8 mouse cellular contexts compared by ENCODE assay signal in the genomic region with DNA sequence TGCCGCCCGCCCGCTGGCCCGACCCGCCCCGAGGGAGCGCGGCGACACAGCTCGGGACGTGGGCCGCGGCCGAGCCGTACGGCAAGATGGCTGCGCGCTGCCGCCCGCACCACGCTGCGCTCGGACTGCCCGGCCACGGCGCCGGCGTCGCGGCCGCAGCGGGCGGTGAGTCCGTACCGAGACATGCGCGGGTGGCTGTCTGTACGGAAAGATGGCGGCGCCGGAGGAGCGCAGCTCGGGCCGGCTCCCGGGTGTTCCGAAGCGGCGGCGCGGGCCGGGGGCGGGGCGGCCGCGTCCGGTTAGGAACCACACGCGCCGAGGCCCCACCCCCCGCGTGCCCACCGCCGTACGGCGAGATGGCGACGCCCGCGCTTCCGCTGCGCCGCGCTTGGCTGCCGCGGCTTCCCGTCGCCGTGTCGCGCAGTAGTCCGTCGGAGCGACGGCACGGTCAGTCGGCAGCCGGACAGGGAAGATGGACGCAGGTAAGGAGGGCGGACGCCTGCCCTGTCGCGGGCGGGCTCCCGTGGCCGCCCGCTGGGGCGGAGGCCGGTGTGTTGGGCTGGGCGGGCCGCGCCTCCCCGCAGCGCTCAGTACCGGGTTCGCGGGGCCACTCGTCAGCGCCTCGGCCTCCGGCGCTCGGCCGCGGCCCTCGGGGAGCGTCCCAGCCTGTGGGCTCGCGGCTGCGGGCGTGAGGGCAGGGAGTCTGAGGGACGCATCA. TPM values are rescaled to one million over a fixed set of nuclear protein-coding genes. Genes with fewer than 3 reads are reported as not detected.
DNase-seq lines count a peak whose midpoint lies in the region; ATAC-seq and TF ChIP-seq lines count a peak whose summit lies in the region.

A gene (minus strand): TSS at position 292 of the 718 bp plus-strand sequence.

- peak within 1 kb of the TSS; percentile 97 for H3K4me2 ChIP-seq in CH12.LX (ENCODE audit: insufficient read depth, low read depth, poor library complexity, severe bottlenecking)
- peak within 1 kb of the TSS; percentile 86 for H3K4me2 ChIP-seq in forebrain, embryonic 12.5 days
- H3K4me2 ChIP-seq in heart, embryonic 16.5 days (ENCODE audit: low read depth, low read length) = peak within 1 kb of the TSS; percentile 90
- peak within 1 kb of the TSS; percentile 99 for H3K4me2 ChIP-seq in liver, embryonic 14.5 days (ENCODE audit: low read depth)
- peak within 1 kb of the TSS; percentile 88 for H3K4me2 ChIP-seq in stomach, embryonic 15.5 days

- no peaks in the 10 kb centered on the region for H3K27me3 ChIP-seq in CH12.LX (replicated peaks)
- no peaks in the 10 kb centered on the region for H3K27me3 ChIP-seq in forebrain, embryonic 12.5 days
- no peaks in the 10 kb centered on the region for H3K27me3 ChIP-seq in heart, embryonic 16.5 days (ENCODE audit: control insufficient read depth, insufficient read depth, low read length)
- H3K27me3 ChIP-seq in liver, embryonic 14.5 days (ENCODE audit: control insufficient read depth, insufficient read depth, low read length) = no peaks in the 10 kb centered on the region
- no peaks in the 10 kb centered on the region for H3K27me3 ChIP-seq in stomach, embryonic 15.5 days (replicated peaks)

- peaks cover 9 to 21% of the 10 kb centered on the region in 2 experiments for H3K36me3 ChIP-seq in CH12.LX (replicated peaks in 1 of 2; ENCODE audit: control insufficient read depth in 1 of 2, insufficient read depth in 1 of 2, low read length in 1 of 2)
- H3K36me3 ChIP-seq in forebrain, embryonic 12.5 days (replicated peaks) = peaks cover 7% of the 10 kb centered on the region
- H3K36me3 ChIP-seq in heart, embryonic 16.5 days (ENCODE audit: control insufficient read depth, insufficient read depth) = peaks cover 9% of the 10 kb centered on the region
- peaks cover 6% of the 10 kb centered on the region; the same call in 1 of the 2 replicates for H3K36me3 ChIP-seq in liver, embryonic 14.5 days (replicated peaks; ENCODE audit: control insufficient read depth, insufficient read depth, low read depth)
- peaks cover 8% of the 10 kb centered on the region for H3K36me3 ChIP-seq in stomach, embryonic 15.5 days

- peak within 1 kb of the TSS; percentile 85 to 95 (median 88) for H3K4me3 ChIP-seq in CH12.LX (replicated peaks in 1 of 3; ENCODE audit: low read depth in 2 of 3, low read length in 2 of 3, poor library complexity in 1 of 3)
- peak within 1 kb of the TSS; percentile 85 for H3K4me3 ChIP-seq in forebrain, embryonic 12.5 days (replicated peaks)
- peak within 1 kb of the TSS; percentile 93 for H3K4me3 ChIP-seq in heart, embryonic 16.5 days (ENCODE audit: low read length)
- peak within 1 kb of the TSS; percentile 71 to 90 for H3K4me3 ChIP-seq in liver, embryonic 14.5 days (ENCODE audit: insufficient read depth in 1 of 2, low read depth in 2 of 2, low read length in 2 of 2)
- peak within 1 kb of the TSS; percentile 99 for H3K4me3 ChIP-seq in stomach, embryonic 15.5 days (replicated peaks)

- WGBS in forebrain, embryonic 12.5 days = under 1% methylated on average over 105 of the region's 121 CpGs
- WGBS in heart, embryonic 16.5 days = under 1% methylated on average over 100 of the region's 121 CpGs
- under 1% methylated on average over 116 of the region's 121 CpGs for WGBS in liver, embryonic 14.5 days (ENCODE audit: insufficient replicate concordance)
- under 1% methylated on average over 103 of the region's 121 CpGs for WGBS in stomach, embryonic 15.5 days

- peak within 1 kb of the TSS; percentile 79 for H3K9ac ChIP-seq in CH12.LX (ENCODE audit: insufficient read depth, low read depth)
- H3K9ac ChIP-seq in forebrain, embryonic 12.5 days = peak within 1 kb of the TSS; percentile 84
- peak within 1 kb of the TSS; percentile 96 for H3K9ac ChIP-seq in heart, embryonic 16.5 days (ENCODE audit: low read length)
- H3K9ac ChIP-seq in liver, embryonic 14.5 days (replicated peaks) = peak within 1 kb of the TSS; percentile 85
- peak within 1 kb of the TSS; percentile 97 for H3K9ac ChIP-seq in stomach, embryonic 15.5 days

- DNase-seq in CH12.LX (ENCODE audit: extremely low read depth) = peak; percentile 69
- DNase-seq in c-Kit-positive CD71-positive TER-119-positive erythroid progenitor cells, embryonic 14.5 days (ENCODE audit: low spot score) = peak; percentile 63
- DNase-seq in kidney, postnatal 36 days = peak; percentile 95 to 98
- DNase-seq in liver, embryonic 14.5 days (ENCODE audit: low read depth in 3 of 3, low spot score in 3 of 3) = peak; percentile 60 to 67 (median 64)
- DNase-seq in neural tube, embryonic 10.5 days (ENCODE audit: extremely low spot score, low spot score) = peak; percentile 86

- peak; percentile 95 for ATAC-seq in forebrain, embryonic 12.5 days (ENCODE audit: low FRiP score)
- ATAC-seq in heart, embryonic 16.5 days (replicated peaks; ENCODE audit: extremely low read depth, insufficient read depth, low FRiP score) = peak; percentile 91
- peak; percentile 84 for ATAC-seq in liver, embryonic 14.5 days (ENCODE audit: insufficient read depth)
- peak; percentile 90 for ATAC-seq in stomach, embryonic 15.5 days (ENCODE audit: insufficient read depth, low FRiP score, low read depth)

- dilution Hi-C loops in CH12.LX (cut with MboI; ENCODE audit: extremely low pct_ligation_motif_present, extremely low pct_unique_long_range_greater_than_20kb, low sequenced_read_pairs) = no loop called here

- TF ChIP-seq EP300 in CH12.LX (IDR thresholded peaks at IDR 0.05; ENCODE audit: low read length) = no peak
- no peak for TF ChIP-seq EP300 in liver, embryonic 14.5 days (IDR thresholded peaks at IDR 0.05; ENCODE audit: low read depth)

- H3K79me2 ChIP-seq in CH12.LX (replicated peaks; ENCODE audit: control insufficient read depth, extremely low read depth, insufficient read depth, poor library complexity, severe bottlenecking) = peaks cover 55% of the 10 kb centered on the region

- H3K4me1 ChIP-seq in CH12.LX (ENCODE audit: control insufficient read depth in 1 of 2, insufficient read depth in 2 of 2) = peaks cover 8 to 43% of the 10 kb centered on the region in 2 experiments; a peak in 3 of 4 replicates
- peaks cover 31% of the 10 kb centered on the region for H3K4me1 ChIP-seq in forebrain, embryonic 12.5 days
- peaks cover 12% of the 10 kb centered on the region for H3K4me1 ChIP-seq in heart, embryonic 16.5 days (ENCODE audit: control insufficient read depth, insufficient read depth, low read length)
- peaks cover 28 to 29% of the 10 kb centered on the region in 2 experiments for H3K4me1 ChIP-seq in liver, embryonic 14.5 days (replicated peaks; ENCODE audit: control insufficient read depth in 2 of 2, insufficient read depth in 2 of 2, low read length in 1 of 2)
- peaks cover 4% of the 10 kb centered on the region for H3K4me1 ChIP-seq in stomach, embryonic 15.5 days

- in situ Hi-C loops in CH12.LX (cut with MboI; ENCODE audit: low pct_ligation_motif_present, low pct_unique_long_range_greater_than_20kb, low sequenced_read_pairs) = no loop called here

- H3K27ac ChIP-seq in CH12.LX (ENCODE audit: insufficient read depth, low read depth) = peak within 1 kb of the TSS; percentile 59
- peak within 1 kb of the TSS; percentile 90 for H3K27ac ChIP-seq in forebrain, embryonic 12.5 days
- H3K27ac ChIP-seq in heart, embryonic 16.5 days (ENCODE audit: low read length) = peak within 1 kb of the TSS; percentile 92
- H3K27ac ChIP-seq in liver, embryonic 14.5 days = peak within 1 kb of the TSS; percentile 71
- H3K27ac ChIP-seq in stomach, embryonic 15.5 days = peak within 1 kb of the TSS; percentile 87

- no peak for TF ChIP-seq CTCF in CH12.LX (conservative IDR thresholded peaks at IDR 0.05 in 1 of 2, IDR thresholded peaks at IDR 0.05 in 1 of 2; ENCODE audit: low read depth in 2 of 2, low read length in 2 of 2)
- no peak for TF ChIP-seq CTCF in liver, embryonic 14.5 days (IDR thresholded peaks at IDR 0.05; ENCODE audit: low read depth)

- no peak for TF ChIP-seq RAD21 in CH12.LX (IDR thresholded peaks at IDR 0.05; ENCODE audit: low read depth, low read length)

- peak; percentile 78 for TF ChIP-seq POLR2A in CH12.LX (IDR thresholded peaks at IDR 0.05; ENCODE audit: low read depth, low read length)

- no peaks in the 10 kb centered on the region for H3K9me3 ChIP-seq in CH12.LX (replicated peaks; ENCODE audit: low read length)
- no peaks in the 10 kb centered on the region for H3K9me3 ChIP-seq in forebrain, embryonic 12.5 days
- H3K9me3 ChIP-seq in heart, embryonic 16.5 days (replicated peaks; ENCODE audit: control insufficient read depth, low read length) = no peaks in the 10 kb centered on the region
- no peaks in the 10 kb centered on the region for H3K9me3 ChIP-seq in liver, embryonic 14.5 days (ENCODE audit: control insufficient read depth, low read length)
- no peaks in the 10 kb centered on the region for H3K9me3 ChIP-seq in stomach, embryonic 15.5 days

TF ChIP-seq in CH12.LX, 34 proteins besides CTCF, POLR2A, EP300 and RAD21 (continues in another document):
- TF ChIP-seq NELFE (IDR thresholded peaks at IDR 0.05; ENCODE audit: low read depth, low read length) = peak; percentile 58
- no peak for TF ChIP-seq SMC3 (IDR thresholded peaks at IDR 0.05; ENCODE audit: low read depth, low read length)
- no peak for TF ChIP-seq CHD2 (IDR thresholded peaks at IDR 0.05; ENCODE audit: low read length)
- TF ChIP-seq MYC (IDR thresholded peaks at IDR 0.05; ENCODE audit: low read depth, low read length) = 0 out of 2 replicates have a peak, but pooled peaks have one; percentile 8
- TF ChIP-seq GABPA (IDR thresholded peaks at IDR 0.05; ENCODE audit: insufficient replicate concordance, low read depth, low read length) = no peak
- TF ChIP-seq MEF2A (IDR thresholded peaks at IDR 0.05; ENCODE audit: borderline replicate concordance, low read depth, low read length) = peak; percentile 45; the same call in 1 of the 2 replicates
- TF ChIP-seq KAT2A (IDR thresholded peaks at IDR 0.05; ENCODE audit: insufficient replicate concordance, low read length) = peak; percentile 79; the same call in 1 of the 2 replicates
- TF ChIP-seq JUN (IDR thresholded peaks at IDR 0.05; ENCODE audit: insufficient read depth, low read depth, low read length) = no peak
- no peak for TF ChIP-seq USF2 (conservative IDR thresholded peaks at IDR 0.05; ENCODE audit: low read depth, low read length)
- TF ChIP-seq MAX (IDR thresholded peaks at IDR 0.05; ENCODE audit: low read length) = peak; percentile 29; the same call in 1 of the 2 replicates
- TF ChIP-seq E2F4 (IDR thresholded peaks at IDR 0.05; ENCODE audit: insufficient replicate concordance, low read depth, low read length) = no peak

RNA-seq across cellular contexts. Expression of the gene that starts here (rescaled TPM):
- 45.3 and 50.2 TPM in 2 replicates for total RNA-seq in CH12.LX (2012; rRNA removed)
- 32.4 and 35.8 TPM in 2 replicates for total RNA-seq in CH12.LX (2014; rRNA removed)
- 52.4 and 53.0 TPM in 2 replicates for polyA plus RNA-seq in CH12.LX (2012; ENCODE audit: insufficient read length, low read depth)
- polyA plus RNA-seq in forebrain, embryonic 12.5 days (2016; fragmentation: Nextera tagmentation; extraction: Ambion mirVana) = 35.9 and 36.7 TPM in 2 replicates
- 54.3 and 54.4 TPM in 2 replicates for polyA plus RNA-seq in heart, embryonic 16.5 days (2015; fragmentation: Nextera tagmentation; extraction: Ambion mirVana)
- 8.5 and 10.5 TPM in 2 replicates for polyA plus RNA-seq in liver, embryonic 14.5 days (2012; rRNA removed)
- polyA plus RNA-seq in liver, embryonic 14.5 days (2014; fragmentation: Nextera tagmentation; extraction: Ambion mirVana) = 11.5 and 11.7 TPM in 2 replicates
- polyA plus RNA-seq in stomach, embryonic 15.5 days (2015; fragmentation: Nextera tagmentation; extraction: Ambion mirVana) = 51.4 and 54.0 TPM in 2 replicates

Comparison
In these comparisons a context has a peak if more than half of its experiments do, and no peak if none do; other contexts are left out.
1. Peak in every context shown above with its lines: DNase-seq, ATAC-seq, H3K4me3 ChIP-seq and H3K27ac ChIP-seq.